Mouse (Mus musculus) kidney, postnatal 14 days (tissue): ENCODE measurements at regions not wholly inside any gene's neighbourhood (a gene's known extent, or its start where the extent isn't known, plus 50 kb on each side); places are given as distances from the start of the nearest gene placed in this dataset.

Experiments used
- DNase-seq: peaks from one replicate; pipeline ENCODE4 v3.0.0; 2022; ENCODE audit warnings: mixed read lengths

DNA sequence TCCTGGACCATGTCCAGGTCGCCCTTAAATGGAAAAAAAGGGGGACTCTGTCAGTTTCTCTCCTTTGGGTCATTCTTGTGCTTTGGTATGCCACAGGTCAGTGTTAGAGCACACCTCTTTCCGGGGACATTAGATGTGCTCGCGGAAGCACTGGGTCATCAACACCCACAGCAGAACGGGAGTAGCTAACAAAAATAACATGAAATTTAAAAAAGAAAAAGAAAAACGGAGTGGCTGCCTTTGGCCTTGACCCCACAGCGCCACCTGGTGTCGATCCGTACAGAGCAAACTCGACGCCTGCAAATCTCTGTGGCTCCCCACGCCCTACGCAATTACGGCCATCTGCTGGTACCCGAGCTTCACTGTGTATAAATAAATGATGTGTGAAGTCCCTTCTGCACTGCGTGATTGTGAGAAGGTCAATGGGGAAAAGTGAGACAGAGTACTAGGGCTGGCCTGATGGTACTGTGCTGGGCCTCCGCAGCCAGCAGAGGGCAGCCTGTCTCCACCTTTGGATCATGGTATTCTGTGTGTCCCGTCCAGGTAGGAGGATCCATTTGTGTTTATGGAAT lies 99.0 kb upstream of the Slc7a12 start:
- DNase-seq: peak; percentile 77

DNA sequence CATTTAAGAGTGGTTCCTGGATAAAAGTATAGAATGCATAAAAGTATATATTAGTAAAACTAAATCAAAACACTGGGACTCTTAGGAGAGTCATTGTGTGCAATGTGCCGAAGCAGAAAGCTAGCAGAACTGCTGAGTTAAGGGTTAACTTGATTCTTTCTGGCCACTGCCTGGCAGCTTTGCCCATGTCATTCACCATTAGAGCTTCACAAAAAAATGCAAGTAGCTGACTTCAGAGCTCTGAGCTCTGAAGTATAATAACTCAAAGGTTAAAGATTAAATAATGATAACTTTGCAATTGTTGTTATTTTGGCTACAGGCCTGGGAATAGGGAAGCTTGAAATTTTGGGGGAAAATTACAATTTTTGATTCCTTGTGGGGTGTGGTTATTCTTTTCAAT lies 89.8 kb upstream of the Slc7a12 start:
- no peak for DNase-seq

- DNase-seq: no peak
These were observed 81.8 kb upstream of the Slc7a12 start for GRCm38 (mm10) chr3:14398676-14399075.

- DNase-seq: peak; percentile 69
These were observed 71.9 kb upstream of the Slc7a12 start for GRCm38 (mm10) chr3:14408435-14409125.
